Mouse (Mus musculus) thymus, postnatal 4 days (tissue): ENCODE results near the gene Cyp4f37.

ENCODE experiments used
- DNase-seq: peaks from one replicate; pipeline ENCODE4 v3.0.0; 2021

Gene Cyp4f37

GRCm38 (mm10) chr17:32685048-32685750, 64.1 kb downstream of the Cyp4f37 start, which contains the start of gene Cyp4f15:
TSS of gene Cyp4f15 (plus strand) at chr17:32685627.
- no peak for DNase-seq
